Mouse (Mus musculus) heart, postnatal 36 days (tissue): ENCODE measurements around the gene Trub2. TPM values are rescaled to one million over a fixed set of nuclear protein-coding genes. Genes with fewer than 3 reads are reported as not detected.

Experiments used
- DNase-seq, 2 experiments: peaks; one replicate each; pipeline ENCODE4 v3.0.0; 2021 to 2022
- intact Hi-C: fragments of 180-260 bp; cut with DNase I; formaldehyde crosslinking; loops from one replicate; pipeline ENCODE4 v1.15.1; 2025
- total RNA-seq, 2 experiments: library from RNA; stranded (reverse); gene quantifications; 2 replicates each; pipeline ENCODE4 v1.2.3; 2021

The Trub2 gene
- total RNA-seq, 2 experiments from 2014 or later: 32.5 to 33.1 TPM

DNA sequence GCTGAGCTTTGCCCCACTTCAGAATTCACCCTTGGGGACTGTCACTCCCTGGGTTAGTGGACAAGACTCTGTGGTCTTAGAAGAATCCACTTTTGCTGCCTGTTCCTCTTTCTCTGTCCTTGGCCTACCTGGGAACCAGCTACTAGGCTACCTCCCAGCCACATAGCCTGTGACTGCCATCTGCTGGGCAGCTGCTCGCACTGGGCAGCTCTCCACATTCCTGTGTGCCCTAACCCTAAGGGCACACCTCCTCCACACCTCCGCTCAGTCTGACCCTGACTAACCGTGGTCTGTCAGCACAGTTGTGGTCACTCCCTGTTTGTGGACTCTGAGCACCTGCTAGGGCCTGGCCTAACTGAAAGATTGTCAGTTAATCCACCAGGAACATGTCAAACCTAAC, 56.8 kb downstream of the Trub2 start:
- intact Hi-C loops: no loop called here

DNA sequence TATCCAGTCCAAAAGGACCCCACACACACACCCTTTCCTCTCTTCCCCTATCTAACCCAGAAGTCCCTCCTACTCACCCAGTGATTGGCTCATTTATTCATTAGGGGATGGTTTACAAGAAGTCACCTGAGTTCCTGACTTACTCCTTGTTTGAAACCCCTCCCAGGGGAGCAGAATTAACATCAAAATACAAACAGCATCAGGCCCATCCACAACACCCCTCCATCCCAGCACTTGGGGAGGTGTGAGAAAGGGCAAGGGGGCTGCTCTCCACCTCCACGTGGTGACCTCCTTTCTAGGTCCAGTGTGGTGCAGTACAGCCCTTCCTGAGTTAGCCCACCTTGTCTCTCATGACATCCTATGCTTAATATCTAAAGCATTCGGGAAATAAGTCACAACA, 58.8 kb downstream of the Trub2 start:
- intact Hi-C loops: no loop called here
- no peak for DNase-seq

More for the DNA sequence above, 56.8 kb downstream of the Trub2 start:
- DNase-seq: peak in 1 of 2 experiments; percentile 32

- DNase-seq: no peak
- intact Hi-C loops: no loop called here
Measured at GRCm38 (mm10) chr2:29724664-29725365, 63.5 kb downstream of the Trub2 start.

DNA sequence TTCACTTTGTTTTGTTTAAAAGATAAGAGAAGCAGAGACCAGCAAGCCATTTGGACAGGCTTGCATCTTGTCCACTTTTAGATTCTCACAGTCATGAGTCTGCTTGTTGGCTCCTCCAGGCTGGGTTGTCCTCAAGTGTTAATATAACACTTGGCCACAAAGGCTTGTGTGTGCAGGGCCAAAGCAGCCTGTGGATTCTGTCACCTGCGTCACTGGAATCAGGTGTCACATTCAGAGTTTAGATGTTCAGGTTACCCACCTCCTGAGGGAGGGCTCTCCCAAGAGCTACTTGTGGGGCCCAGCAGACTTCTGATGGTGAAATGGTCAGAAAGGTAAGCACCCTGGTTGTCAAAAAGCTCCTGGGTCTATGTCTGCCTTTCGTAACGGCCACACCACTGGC, 65.2 kb downstream of the Trub2 start:
- DNase-seq: no peak
- intact Hi-C loops: no loop called here

DNA sequence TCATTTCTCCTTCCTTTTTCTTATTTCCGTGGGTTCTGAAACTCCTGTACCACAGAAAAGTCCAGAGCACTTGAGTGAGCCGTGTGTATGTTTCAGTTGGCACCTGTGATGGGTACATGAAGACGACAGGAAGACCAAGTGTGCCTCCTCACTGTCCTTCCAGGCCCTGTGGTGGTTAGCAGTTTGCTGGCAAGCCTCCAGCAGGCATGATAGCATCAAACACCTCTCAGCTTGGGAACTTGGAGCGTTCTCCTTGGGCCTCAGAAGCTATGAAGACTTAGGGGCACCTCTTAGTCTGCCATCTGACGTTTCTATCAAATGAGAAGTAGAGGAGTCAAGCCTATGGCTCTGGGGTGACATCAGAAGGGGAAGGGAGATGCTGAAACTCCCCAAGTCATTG, 69.7 kb downstream of the Trub2 start:
- DNase-seq: no peak
- intact Hi-C loops: no loop called here

GRCm38 (mm10) chr2:29716691-29717090, 71.6 kb downstream of the Trub2 start:
- DNase-seq: peak in 1 of 2 experiments; percentile 27
- intact Hi-C loops: no loop called here

DNA sequence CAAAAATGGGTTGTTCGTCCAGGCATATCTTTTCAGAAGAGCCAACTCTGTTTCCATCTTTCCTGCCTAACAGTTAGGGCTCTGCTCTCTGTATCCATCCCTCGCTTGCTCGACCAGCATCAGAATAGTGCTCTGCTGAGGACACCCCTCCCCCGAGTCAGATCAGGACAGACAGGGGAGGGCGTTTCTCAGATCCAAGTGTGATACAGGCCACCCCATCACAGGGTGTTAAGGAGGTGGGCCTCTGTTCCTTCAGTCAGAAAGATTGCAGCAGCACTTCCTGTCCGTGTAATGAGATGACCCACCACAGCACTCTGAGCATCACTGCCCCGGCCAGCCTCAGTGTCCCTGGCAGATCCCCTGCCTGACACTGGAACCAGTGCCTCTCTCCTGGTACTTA, 72.2 kb downstream of the Trub2 start:
- no peak for DNase-seq
- intact Hi-C loops: no loop called here

- no peak for DNase-seq
- intact Hi-C loops: no loop called here
Measured at GRCm38 (mm10) chr2:29714127-29714526, 74.2 kb downstream of the Trub2 start.

- intact Hi-C loops: no loop called here
- no peak for DNase-seq
Measured at GRCm38 (mm10) chr2:29713501-29713900, 74.8 kb downstream of the Trub2 start.

DNA sequence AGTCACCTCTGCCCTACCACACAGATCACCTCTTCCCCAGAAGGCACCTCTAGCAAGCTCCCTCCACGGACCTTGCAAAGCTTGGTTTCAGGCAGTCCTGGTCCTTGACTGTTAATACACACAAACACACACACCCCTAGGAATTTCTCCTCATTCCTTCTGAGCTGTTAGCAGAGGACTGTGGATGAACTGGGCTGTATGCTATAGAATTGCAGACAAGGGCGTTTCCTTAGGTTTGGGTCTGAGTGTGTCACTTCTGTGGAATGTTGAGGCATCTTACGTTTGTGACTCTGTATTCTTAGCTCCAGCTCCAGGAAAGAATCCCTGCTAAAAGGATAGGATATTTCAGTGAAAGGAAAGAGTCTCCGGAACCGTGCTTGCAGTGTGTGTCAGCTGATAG, 76.4 kb downstream of the Trub2 start:
- intact Hi-C loops: no loop called here
- DNase-seq: no peak

Other genes with a start within 250 kb of the Trub2 start
- 10 to 100 TPM; 97.6 to 98.6 TPM for gene Rapgef1, start 168.8 kb downstream of the Trub2 start, total RNA-seq
- gene Gm13420, start 36.8 kb downstream of the Trub2 start, total RNA-seq: not detected
- not detected for gene Gm13547, start 29.2 kb downstream of the Trub2 start, total RNA-seq
- gene Coq4, start 1.0 kb downstream of the Trub2 start, total RNA-seq: 10 to 100 TPM; 20.2 to 24.3 TPM
- 10 to 100 TPM; 16.2 to 19.3 TPM for gene Slc27a4, start 14.1 kb upstream of the Trub2 start, total RNA-seq
- 10 to 100 TPM; 30.4 to 34.2 TPM for gene Urm1, start 31.6 kb upstream of the Trub2 start, total RNA-seq
- 1 to 10 TPM; 4.4 to 4.9 TPM for gene Cercam, start 80.7 kb upstream of the Trub2 start, total RNA-seq
- gene Odf2, start 100.7 kb upstream of the Trub2 start, total RNA-seq: 10 to 100 TPM; 24.0 to 29.7 TPM
- gene Gle1, start 146.9 kb upstream of the Trub2 start, total RNA-seq: 10 to 100 TPM; 22.5 to 26.8 TPM
- gene Sptan1, start 177.1 kb upstream of the Trub2 start, total RNA-seq: 100 to 1,000 TPM; 193 to 213 TPM